Comparison of ENCODE assay signal across 10 mouse cellular contexts in genomic region chr11:99292846-99293245, GRCm38 (mm10). TPM values are rescaled to one million over a fixed set of nuclear protein-coding genes. Genes with fewer than 3 reads are reported as not detected.
A peak's percentile ranks its signal among the peaks of the same experiment; 100 is the strongest.
DNase-seq lines count a peak whose midpoint lies in the region; ATAC-seq and TF ChIP-seq lines count a peak whose summit lies in the region.
"Had no signal": no experiment of that assay in that cellular context is flagged by ENCODE, and none has a peak within 500 bp of the region (broad histone marks: within the 10 kb centered on the region; RNA-seq: fewer than 3 reads in every experiment).

No protein-coding gene starts in this region.

- no peaks in the 10 kb centered on the region for H3K4me1 ChIP-seq in heart, postnatal 0 days (ENCODE audit: control insufficient read depth, insufficient read depth)
- no peaks in the 10 kb centered on the region for H3K4me1 ChIP-seq in heart, embryonic 12.5 days (replicated peaks)
- peaks cover 0 to 2% of the 10 kb centered on the region in 2 experiments; a peak in 1 of 4 replicates for H3K4me1 ChIP-seq in CH12.LX (ENCODE audit: control insufficient read depth in 1 of 2, insufficient read depth in 2 of 2)

- intact Hi-C loops in left cerebral cortex, postnatal 25 days (cut with DNase I), result loop anchor here (2.0 to 10.0 kb wide), 3 partner anchors 44 to 308 kb away; partner anchors contain the start of gene Gjd3

- no peak overlapping the region for H3K9ac ChIP-seq in heart, postnatal 0 days (replicated peaks; ENCODE audit: low read depth, low read length)
- no peak overlapping the region for H3K9ac ChIP-seq in heart, embryonic 12.5 days
- no peak overlapping the region for H3K9ac ChIP-seq in CH12.LX (ENCODE audit: insufficient read depth, low read depth)

- H3K27ac ChIP-seq in heart, postnatal 0 days (ENCODE audit: low read depth), result no peak overlapping the region
- H3K27ac ChIP-seq in heart, embryonic 12.5 days (ENCODE audit: poor library complexity, severe bottlenecking), result no peak overlapping the region
- H3K27ac ChIP-seq in CH12.LX (ENCODE audit: insufficient read depth, low read depth), result no peak overlapping the region

- H3K4me3 ChIP-seq in heart, postnatal 0 days (ENCODE audit: low read depth, low read length), result no peak overlapping the region
- H3K4me3 ChIP-seq in heart, embryonic 12.5 days, result no peak overlapping the region
- H3K4me3 ChIP-seq in CH12.LX (replicated peaks in 1 of 3; ENCODE audit: low read depth in 2 of 3, low read length in 2 of 3, poor library complexity in 1 of 3), result no peak overlapping the region

- DNase-seq in heart, postnatal 0 days (ENCODE audit: low spot score), result no peak
- DNase-seq in CH12.LX (ENCODE audit: extremely low read depth), result peak; percentile 75
- peak; percentile 77 to 80 for DNase-seq in cerebellum, adult 18-20 months
- peak; percentile 18 for DNase-seq in gastrocnemius, postnatal 10 days
- peak; percentile 30 to 57 for DNase-seq in left cerebral cortex, postnatal 25 days (ENCODE audit: low spot score in 2 of 2)
- DNase-seq in right cerebral cortex, postnatal 10 days (ENCODE audit: low spot score in 2 of 2), result peak; percentile 43 to 59
- DNase-seq in thymus, postnatal 4 days, result peak; percentile 77

- 53% methylated on average over 5 of the region's 5 CpGs for WGBS in heart, postnatal 0 days
- 52% methylated on average over 5 of the region's 5 CpGs for WGBS in heart, embryonic 12.5 days

- H3K79me2 ChIP-seq in CH12.LX (replicated peaks; ENCODE audit: control insufficient read depth, extremely low read depth, insufficient read depth, poor library complexity, severe bottlenecking), result no peaks in the 10 kb centered on the region

- TF ChIP-seq EP300 in heart, postnatal 0 days (IDR thresholded peaks at IDR 0.05; ENCODE audit: low read depth), result no peak
- no peak for TF ChIP-seq EP300 in CH12.LX (IDR thresholded peaks at IDR 0.05; ENCODE audit: low read length)

- H3K9me3 ChIP-seq in heart, postnatal 0 days (replicated peaks; ENCODE audit: control insufficient read depth, low read length), result 0 out of 2 replicates have a peak, but pooled peaks cover 6% of the 10 kb centered on the region
- peaks cover 5% of the 10 kb centered on the region; the same call in 1 of the 2 replicates for H3K9me3 ChIP-seq in heart, embryonic 12.5 days (replicated peaks)
- H3K9me3 ChIP-seq in CH12.LX (replicated peaks; ENCODE audit: low read length), result peaks cover 10% of the 10 kb centered on the region

- in situ Hi-C loops in CH12.LX (cut with MboI; ENCODE audit: low pct_ligation_motif_present, low pct_unique_long_range_greater_than_20kb, low sequenced_read_pairs), result loop anchor here (5.0 kb wide), 2 partner anchors 36 to 96 kb away; no protein-coding TSS in a partner anchor

- ATAC-seq in heart, postnatal 0 days (ENCODE audit: insufficient read depth, low read depth), result no peak
- no peak for ATAC-seq in heart, embryonic 12.5 days (ENCODE audit: insufficient number of reproducible peaks, low FRiP score)

- dilution Hi-C loops in CH12.LX (cut with MboI; ENCODE audit: extremely low pct_ligation_motif_present, extremely low pct_unique_long_range_greater_than_20kb, low sequenced_read_pairs), result no loop called here

- TF ChIP-seq POLR2A in CH12.LX (IDR thresholded peaks at IDR 0.05; ENCODE audit: low read depth, low read length), result no peak

- TF ChIP-seq CTCF in heart, postnatal 0 days (IDR thresholded peaks at IDR 0.05; ENCODE audit: low read depth), result peak; percentile 64
- peak; percentile 56 to 93; a peak in 3 of 4 replicates for TF ChIP-seq CTCF in CH12.LX (conservative IDR thresholded peaks at IDR 0.05 in 1 of 2, IDR thresholded peaks at IDR 0.05 in 1 of 2; ENCODE audit: low read depth in 2 of 2, low read length in 2 of 2)

- no peak overlapping the region for H3K4me2 ChIP-seq in heart, postnatal 0 days (ENCODE audit: low read depth, low read length)
- H3K4me2 ChIP-seq in heart, embryonic 12.5 days, result no peak overlapping the region
- no peak overlapping the region for H3K4me2 ChIP-seq in CH12.LX (ENCODE audit: insufficient read depth, low read depth, poor library complexity, severe bottlenecking)

- H3K36me3 ChIP-seq in heart, postnatal 0 days (replicated peaks; ENCODE audit: control insufficient read depth, insufficient read depth, low read length), result no peaks in the 10 kb centered on the region
- no peaks in the 10 kb centered on the region for H3K36me3 ChIP-seq in heart, embryonic 12.5 days
- H3K36me3 ChIP-seq in CH12.LX (replicated peaks in 1 of 2; ENCODE audit: control insufficient read depth in 1 of 2, insufficient read depth in 1 of 2, low read length in 1 of 2), result no peaks in the 10 kb centered on the region

- H3K27me3 ChIP-seq in heart, postnatal 0 days (ENCODE audit: control insufficient read depth, insufficient read depth, low read length), result no peaks in the 10 kb centered on the region
- H3K27me3 ChIP-seq in heart, embryonic 12.5 days (replicated peaks), result peaks cover 3% of the 10 kb centered on the region
- H3K27me3 ChIP-seq in CH12.LX (replicated peaks), result peaks cover 13% of the 10 kb centered on the region

- TF ChIP-seq RAD21 in CH12.LX (IDR thresholded peaks at IDR 0.05; ENCODE audit: low read depth, low read length), result peak; percentile 86

TF ChIP-seq in CH12.LX, 34 proteins besides CTCF, POLR2A, EP300 and RAD21 (continues in another document):
- TF ChIP-seq JUND (conservative IDR thresholded peaks at IDR 0.05; ENCODE audit: low read depth, low read length) (no peak), TCF12 (IDR thresholded peaks at IDR 0.05; ENCODE audit: low read depth, low read length) (no peak), USF2 (conservative IDR thresholded peaks at IDR 0.05; ENCODE audit: low read depth, low read length) (no peak), ELF1 (IDR thresholded peaks at IDR 0.05; ENCODE audit: low read depth, low read length) (no peak), MXI1 (IDR thresholded peaks at IDR 0.05; ENCODE audit: low read depth, low read length) (no peak), SMC3 (IDR thresholded peaks at IDR 0.05; ENCODE audit: low read depth, low read length) (peak; percentile 95), POLR2AphosphoS2 (IDR thresholded peaks at IDR 0.05; ENCODE audit: low read depth, low read length) (no peak), UBTF (IDR thresholded peaks at IDR 0.05; ENCODE audit: low read depth, low read length) (no peak), JUN (IDR thresholded peaks at IDR 0.05; ENCODE audit: insufficient read depth, low read depth, low read length) (no peak), IRF4 (IDR thresholded peaks at IDR 0.05; ENCODE audit: low read depth, low read length) (no peak), ZMIZ1 (IDR thresholded peaks at IDR 0.05; ENCODE audit: low read depth, low read length) (no peak), USF1 (IDR thresholded peaks at IDR 0.05; ENCODE audit: low read depth, low read length) (no peak), E2F4 (IDR thresholded peaks at IDR 0.05; ENCODE audit: insufficient replicate concordance, low read depth, low read length) (no peak), HCFC1 (IDR thresholded peaks at IDR 0.05; ENCODE audit: low read depth, low read length) (no peak), RCOR1 (conservative IDR thresholded peaks at IDR 0.05; ENCODE audit: low read depth, low read length) (no peak), PAX5 (IDR thresholded peaks at IDR 0.05; ENCODE audit: low read length) (no peak)

RNA-seq across cellular contexts. Expression of gene Krt24, which starts 7.8 kb away (rescaled TPM):
- not detected in 2 replicates for total RNA-seq in heart, postnatal 0 days (2014; rRNA removed; ENCODE audit: low replicate concordance)
- not detected in 2 replicates for polyA plus RNA-seq in heart, postnatal 0 days (2015; fragmentation: Nextera tagmentation; extraction: Ambion mirVana)
- not detected in 2 replicates for polyA plus RNA-seq in heart, embryonic 12.5 days (2016; fragmentation: Nextera tagmentation; extraction: Ambion mirVana)
- not detected in 2 replicates for total RNA-seq in CH12.LX (2012; rRNA removed)
- total RNA-seq in CH12.LX (2014; rRNA removed), result not detected in 2 replicates
- not detected in 2 replicates for polyA plus RNA-seq in CH12.LX (2012; ENCODE audit: insufficient read length, low read depth)
- total RNA-seq in gastrocnemius, postnatal 10 days (2021), result not detected
- not detected for total RNA-seq in left cerebral cortex, postnatal 25 days (2021)
- total RNA-seq: adrenal gland, postnatal 4 days; layer of hippocampus, adult 18-20 months had no signal

RNA-seq across cellular contexts. Expression of gene Krt25, which starts 29.9 kb away (rescaled TPM):
- total RNA-seq in heart, postnatal 0 days (2014; rRNA removed; ENCODE audit: low replicate concordance), result not detected in 2 replicates
- 0.07 and 0.12 TPM in 2 replicates for polyA plus RNA-seq in heart, postnatal 0 days (2015; fragmentation: Nextera tagmentation; extraction: Ambion mirVana)
- not detected in 2 replicates for polyA plus RNA-seq in heart, embryonic 12.5 days (2016; fragmentation: Nextera tagmentation; extraction: Ambion mirVana)
- total RNA-seq in CH12.LX (2012; rRNA removed), result 0.42 and 1.0 TPM in 2 replicates
- total RNA-seq in CH12.LX (2014; rRNA removed), result 0.17 and 0.36 TPM in 2 replicates
- polyA plus RNA-seq in CH12.LX (2012; ENCODE audit: insufficient read length, low read depth), result 0.69 and 0.75 TPM in 2 replicates
- under 1 TPM in 1 of 2 experiments, not detected in 1; 0.14 TPM for total RNA-seq in gastrocnemius, postnatal 10 days (2021)
- total RNA-seq in left cerebral cortex, postnatal 25 days (2021), result not detected
- total RNA-seq: adrenal gland, postnatal 4 days; layer of hippocampus, adult 18-20 months had no signal

RNA-seq across cellular contexts. Expression of gene Krt26, which starts 44.9 kb away (rescaled TPM):
- not detected in 2 replicates for total RNA-seq in heart, postnatal 0 days (2014; rRNA removed; ENCODE audit: low replicate concordance)
- polyA plus RNA-seq in heart, postnatal 0 days (2015; fragmentation: Nextera tagmentation; extraction: Ambion mirVana), result not detected in 2 replicates
- polyA plus RNA-seq in heart, embryonic 12.5 days (2016; fragmentation: Nextera tagmentation; extraction: Ambion mirVana), result not detected in 2 replicates
- total RNA-seq in CH12.LX (2012; rRNA removed), result not detected in 2 replicates
- total RNA-seq in CH12.LX (2014; rRNA removed), result not detected in 2 replicates
- polyA plus RNA-seq in CH12.LX (2012; ENCODE audit: insufficient read length, low read depth), result not detected in 2 replicates
- total RNA-seq in gastrocnemius, postnatal 10 days (2021), result not detected
- total RNA-seq in left cerebral cortex, postnatal 25 days (2021), result not detected
- total RNA-seq: adrenal gland, postnatal 4 days; layer of hippocampus, adult 18-20 months had no signal

RNA-seq across cellular contexts. Expression of gene Krt222, which starts 49.0 kb away (rescaled TPM):
- total RNA-seq in heart, postnatal 0 days (2014; rRNA removed; ENCODE audit: low replicate concordance), result 4.5 and 5.7 TPM in 2 replicates
- polyA plus RNA-seq in heart, postnatal 0 days (2015; fragmentation: Nextera tagmentation; extraction: Ambion mirVana), result 6.9 and 7.9 TPM in 2 replicates
- 1.6 TPM in 2 replicates for polyA plus RNA-seq in heart, embryonic 12.5 days (2016; fragmentation: Nextera tagmentation; extraction: Ambion mirVana)
- total RNA-seq in CH12.LX (2012; rRNA removed) (15.4 and 22.0 TPM in 2 replicates), CH12.LX (2014; rRNA removed) (22.9 TPM in 2 replicates)
- 24.4 and 29.3 TPM in 2 replicates for polyA plus RNA-seq in CH12.LX (2012; ENCODE audit: insufficient read length, low read depth)
- total RNA-seq in gastrocnemius, postnatal 10 days (2021), result 10 to 100 TPM in 1 of 2 experiments, 1 to 10 TPM in 1; 9.3 to 11.7 TPM
- total RNA-seq in left cerebral cortex, postnatal 25 days (2021), result 10 to 100 TPM; 26.3 to 27.0 TPM

RNA-seq across cellular contexts. Expression of gene Krt27, which starts 58.1 kb away (rescaled TPM):
- total RNA-seq in heart, postnatal 0 days (2014; rRNA removed; ENCODE audit: low replicate concordance), result not detected in 2 replicates
- not detected in 2 replicates for polyA plus RNA-seq in heart, postnatal 0 days (2015; fragmentation: Nextera tagmentation; extraction: Ambion mirVana)
- 0.12 TPM in 1 of 2 replicates, not detected in the other for polyA plus RNA-seq in heart, embryonic 12.5 days (2016; fragmentation: Nextera tagmentation; extraction: Ambion mirVana)
- not detected in 2 replicates for total RNA-seq in CH12.LX (2012; rRNA removed)
- not detected in 2 replicates for total RNA-seq in CH12.LX (2014; rRNA removed)
- polyA plus RNA-seq in CH12.LX (2012; ENCODE audit: insufficient read length, low read depth), result not detected in 2 replicates
- total RNA-seq in gastrocnemius, postnatal 10 days (2021), result not detected
- total RNA-seq in left cerebral cortex, postnatal 25 days (2021), result not detected
- total RNA-seq: adrenal gland, postnatal 4 days; layer of hippocampus, adult 18-20 months had no signal
